Mouse (Mus musculus): Measurements from ENCODE around the gene Lrfn4.

- peak; percentile 22; the same call in 1 of the 2 replicates for TF ChIP-seq CTCF (IDR thresholded peaks at IDR 0.05; ENCODE audit: low read depth, low read length)
- no peak for TF ChIP-seq POLR2A (IDR thresholded peaks at IDR 0.05; ENCODE audit: borderline replicate concordance, low read depth, low read length)
Observed at GRCm38 (mm10) chr19:4644271-4644670, 28.8 kb upstream of the Lrfn4 start.
